Mouse (Mus musculus) T-helper 17 cell (primary cell): ENCODE data around the gene Mfng.

ENCODE experiments used
- in situ Hi-C, 2 experiments: fragments of 300-600 bp; cut with MboI, MseI; formaldehyde crosslinking; loops; 1 replicate in 1 of 2; 2 replicates in 1 of 2; pipeline ENCODE4 v1.15.1; 2025; ENCODE audit warnings: high pct_unique_total_duplicates in 2 of 2

Mfng gene

GRCm38 (mm10) chr15:78773290-78773729 is at the start of gene Mfng:
Mfng (minus strand) TSS chr15:78773475.
- in situ Hi-C loops = no loop called here

DNA sequence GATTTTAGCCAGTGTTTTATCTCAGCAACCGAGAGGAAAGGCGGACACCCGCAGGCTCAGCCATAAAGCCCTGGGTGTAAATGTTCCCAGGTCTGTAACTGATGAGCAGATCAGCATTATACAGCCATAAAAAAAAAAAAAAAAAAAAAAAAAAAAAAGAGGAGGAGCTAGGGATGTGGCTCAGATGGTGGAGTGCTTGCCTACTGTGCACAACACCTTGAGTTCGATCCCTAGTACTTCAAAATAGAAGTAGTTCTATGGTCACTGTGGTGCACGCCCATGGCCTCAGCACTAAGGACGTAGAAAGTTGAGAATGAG is 42.8 kb upstream of the Mfng start:
- in situ Hi-C loops = no loop called here

- in situ Hi-C loops = no loop called here
These were observed 42.2 kb upstream of the Mfng start for GRCm38 (mm10) chr15:78815314-78816073.

DNA sequence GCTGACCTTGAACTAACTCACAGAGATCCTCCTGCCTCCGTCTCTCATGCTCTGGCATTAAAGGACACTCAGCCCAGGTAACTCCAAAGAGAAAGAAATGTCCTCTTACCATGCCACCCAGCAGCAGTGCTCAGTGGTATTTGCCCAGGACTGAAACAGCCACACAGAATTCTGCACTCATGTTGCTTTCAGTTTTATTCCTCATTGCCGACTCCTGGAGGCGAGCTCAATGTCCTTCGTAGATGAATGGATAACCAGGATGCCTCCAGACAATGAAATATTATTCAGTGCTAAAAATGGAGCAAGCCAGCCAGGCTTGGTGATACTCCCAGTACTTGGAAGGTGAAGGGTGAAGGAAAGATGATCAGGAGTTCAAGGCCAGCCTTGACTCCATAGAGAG is 40.3 kb upstream of the Mfng start:
- in situ Hi-C loops = no loop called here

GRCm38 (mm10) chr15:78810146-78810545 is 36.9 kb upstream of the Mfng start:
- in situ Hi-C loops = no loop called here

GRCm38 (mm10) chr15:78809739-78810138 is 36.5 kb upstream of the Mfng start:
- in situ Hi-C loops = no loop called here

GRCm38 (mm10) chr15:78808980-78809379 is 35.7 kb upstream of the Mfng start:
- in situ Hi-C loops = no loop called here

GRCm38 (mm10) chr15:78807141-78807540 is 33.9 kb upstream of the Mfng start:
- in situ Hi-C loops = no loop called here

- in situ Hi-C loops = no loop called here
These were observed 33.3 kb upstream of the Mfng start for GRCm38 (mm10) chr15:78806614-78807013.

- in situ Hi-C loops = no loop called here
These were observed 32.1 kb upstream of the Mfng start for GRCm38 (mm10) chr15:78805351-78805750.

- in situ Hi-C loops = no loop called here
These were observed 31.1 kb upstream of the Mfng start for GRCm38 (mm10) chr15:78804326-78804725.

DNA sequence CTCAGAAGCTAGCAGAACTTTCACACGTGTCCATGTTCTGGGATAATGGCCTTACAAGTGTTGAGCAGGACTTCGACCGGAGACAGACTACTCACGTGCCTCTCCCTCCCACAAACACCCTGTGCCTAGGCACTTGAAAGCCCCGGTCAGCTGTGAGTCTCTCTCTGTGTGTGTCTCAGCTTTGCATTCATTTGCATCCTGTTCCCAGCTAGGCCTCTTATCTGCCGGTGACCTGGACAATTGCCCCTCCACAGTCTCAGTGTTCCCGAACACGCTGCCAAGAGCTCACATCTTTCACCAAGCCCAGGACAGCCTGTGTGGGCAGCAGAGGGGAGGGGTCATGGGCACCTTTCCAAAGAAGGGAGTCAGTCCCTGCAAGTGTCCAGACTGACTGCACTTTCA is 30.2 kb upstream of the Mfng start:
- in situ Hi-C loops = no loop called here

- in situ Hi-C loops = no loop called here
These were observed 29.6 kb upstream of the Mfng start, which contains the start of gene Card10 for GRCm38 (mm10) chr15:78802776-78803391. Card10 (minus strand) TSS chr15:78803042.

- in situ Hi-C loops = no loop called here
These were observed 28.9 kb upstream of the Mfng start for GRCm38 (mm10) chr15:78801971-78802741.

DNA sequence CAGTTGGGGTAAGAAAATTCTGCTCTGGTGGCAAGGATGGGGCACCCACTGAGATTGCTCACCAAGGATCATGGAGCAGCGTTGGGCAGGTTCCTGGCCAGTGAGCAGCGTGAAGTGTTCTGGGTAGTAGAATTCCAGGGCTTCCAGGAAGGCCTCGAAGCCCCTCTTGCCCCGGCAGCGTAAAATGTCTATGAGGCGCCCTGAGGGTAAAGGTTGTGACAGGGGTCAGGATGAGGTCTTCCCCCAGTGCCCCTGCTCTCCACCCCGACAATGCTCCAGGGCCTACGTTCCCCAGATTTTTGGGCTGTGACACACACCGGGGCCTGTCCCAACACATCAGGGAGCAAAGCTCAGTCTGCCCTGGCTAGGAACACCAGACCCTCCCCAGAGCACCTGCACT is 28.3 kb upstream of the Mfng start:
- in situ Hi-C loops = no loop called here

DNA sequence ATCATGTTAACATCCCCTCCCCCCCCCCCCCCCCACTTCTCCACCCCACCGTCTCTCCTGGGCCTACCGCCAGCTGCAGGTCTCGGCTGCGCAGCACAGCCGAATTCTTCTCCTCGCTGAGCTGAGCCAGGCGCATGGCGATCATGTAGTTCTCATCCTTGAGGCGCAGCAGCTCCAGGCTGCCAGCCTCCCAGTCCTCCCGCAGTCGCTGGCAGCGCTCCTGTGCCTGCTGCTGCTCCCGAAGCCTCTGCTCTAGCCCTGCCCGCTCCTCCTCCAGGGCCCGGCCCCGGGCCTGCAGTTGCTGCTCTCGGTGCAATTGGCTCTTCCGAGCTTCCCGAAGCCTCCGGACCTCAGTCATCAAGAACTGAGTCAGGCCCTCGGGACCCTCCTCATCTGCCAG is 25.8 kb upstream of the Mfng start:
- in situ Hi-C loops = no loop called here

GRCm38 (mm10) chr15:78797060-78797329 is 23.7 kb upstream of the Mfng start:
- in situ Hi-C loops = no loop called here

GRCm38 (mm10) chr15:78796196-78797059 is 23.2 kb upstream of the Mfng start:
- in situ Hi-C loops = no loop called here

GRCm38 (mm10) chr15:78790990-78791389 is 17.7 kb upstream of the Mfng start:
- in situ Hi-C loops = no loop called here

GRCm38 (mm10) chr15:78790451-78790850 is 17.2 kb upstream of the Mfng start:
- in situ Hi-C loops = no loop called here

- in situ Hi-C loops = no loop called here
These were observed 16.5 kb upstream of the Mfng start for GRCm38 (mm10) chr15:78789721-78790323.
